Mouse (Mus musculus): Measurements from ENCODE around the gene Tbc1d22a. TPM values are rescaled to one million over a fixed set of nuclear protein-coding genes. Genes with fewer than 3 reads are reported as not detected.

Tbc1d22a gene
- 36.3 and 44.9 TPM in 2 replicates for polyA plus RNA-seq (2012; rRNA removed; ENCODE audit: low replicate concordance)

DNA sequence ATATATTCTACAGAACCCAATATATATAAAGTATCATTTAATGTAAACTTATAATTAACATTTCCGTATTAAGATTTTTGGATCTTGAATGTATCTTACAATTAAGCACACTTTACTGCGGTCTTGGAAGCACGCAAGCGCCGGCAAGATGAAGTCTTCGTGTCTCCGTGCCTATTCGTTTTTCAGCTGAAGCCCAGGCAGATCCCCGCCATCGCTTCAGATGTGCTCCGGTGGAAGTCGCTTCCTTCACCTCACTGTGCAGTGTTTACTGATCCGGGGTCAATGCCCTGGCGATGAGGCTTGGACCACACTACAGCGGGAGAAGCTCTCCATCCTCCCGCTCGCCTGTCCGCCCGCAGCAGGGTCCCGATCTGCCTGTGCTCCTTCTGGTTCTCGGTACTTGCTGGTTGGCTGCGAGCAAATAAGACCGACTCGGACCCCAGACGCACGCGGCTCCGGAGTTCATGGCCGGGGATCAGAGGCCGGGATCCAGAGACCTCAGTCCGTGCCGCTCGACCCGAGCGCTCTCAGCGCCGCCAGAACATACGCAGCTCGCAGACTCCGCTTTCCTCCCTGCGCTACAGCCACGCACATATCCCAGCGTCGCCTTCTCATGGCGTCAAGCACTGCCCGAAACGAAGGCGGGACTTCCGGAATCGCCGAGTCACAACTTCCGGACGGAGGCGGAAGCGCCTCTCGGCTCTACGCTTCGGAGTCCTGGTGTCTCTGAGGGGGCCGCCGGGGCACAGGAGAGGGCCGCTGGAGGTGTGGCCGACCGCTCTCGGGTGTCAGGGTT lies at the start of gene Tbc1d22a:
Gene Tbc1d22a, plus strand, starts transcription at position 707 of the 796 bp plus-strand sequence.

DNA sequence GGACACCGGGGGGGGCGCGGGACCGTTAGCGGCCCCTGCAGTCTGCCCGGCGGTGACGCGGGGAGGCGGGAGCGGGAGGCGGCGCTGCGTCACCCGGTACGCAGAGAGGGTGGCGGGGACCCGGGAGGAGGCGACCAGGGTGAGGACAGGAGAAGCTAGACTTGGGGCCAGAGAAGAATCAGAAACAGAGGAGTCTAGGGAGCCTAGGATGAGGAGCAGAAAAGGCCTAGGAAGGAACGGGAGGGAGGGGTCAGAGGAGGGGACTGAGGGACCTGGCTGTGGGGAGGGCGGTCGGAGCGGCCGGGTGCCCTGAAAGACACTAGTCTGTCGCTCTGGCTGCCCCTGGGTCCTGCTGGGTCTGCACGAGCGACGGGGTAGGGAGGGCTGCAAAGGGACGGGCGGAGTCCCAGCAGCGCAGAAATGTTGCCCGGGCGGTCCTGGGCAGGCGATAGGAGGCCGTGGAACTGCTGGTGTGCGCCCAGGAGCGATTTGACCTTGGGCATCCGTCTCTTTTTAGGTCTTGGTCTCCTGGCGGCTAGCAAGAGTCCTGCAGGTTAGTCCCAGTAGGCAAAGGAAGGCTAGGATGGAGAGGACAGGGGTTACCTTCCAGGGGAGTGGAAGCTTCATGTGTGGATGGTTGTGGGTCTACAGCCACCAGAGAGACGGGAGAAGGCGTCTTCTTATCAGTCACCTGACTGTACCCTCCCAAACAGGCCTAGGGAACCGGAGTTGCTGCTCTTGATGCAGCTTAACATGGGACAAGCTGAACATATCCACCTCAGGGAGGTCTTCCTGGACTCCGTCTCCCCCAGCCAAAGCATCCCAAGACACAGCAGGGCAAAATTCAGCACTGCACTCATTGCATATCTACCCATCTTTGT lies 28.3 kb upstream of the Tbc1d22a start, which contains the start of gene Cerk:
Gene Cerk, minus strand, starts transcription at position 453 of the 881 bp plus-strand sequence.

Other genes with a start within 250 kb of the Tbc1d22a start
- gene Celsr1, start 180.7 kb upstream of the Tbc1d22a start, polyA plus RNA-seq (2012; rRNA removed; ENCODE audit: low replicate concordance) = 0.69 and 9.4 TPM in 2 replicates
- gene Gramd4, start 156.8 kb upstream of the Tbc1d22a start, polyA plus RNA-seq (2012; rRNA removed; ENCODE audit: low replicate concordance) = 26.2 and 35.6 TPM in 2 replicates
- 21.8 and 33.9 TPM in 2 replicates for gene Cerk, start 28.3 kb upstream of the Tbc1d22a start, polyA plus RNA-seq (2012; rRNA removed; ENCODE audit: low replicate concordance)

Data from subcutaneous adipose tissue, adult 2 months (tissue).